Mouse (Mus musculus): ENCODE data around the gene Kcng3.
A peak's percentile ranks its signal among the peaks of the same experiment; 100 is the strongest.

The Kcng3 gene

DNA sequence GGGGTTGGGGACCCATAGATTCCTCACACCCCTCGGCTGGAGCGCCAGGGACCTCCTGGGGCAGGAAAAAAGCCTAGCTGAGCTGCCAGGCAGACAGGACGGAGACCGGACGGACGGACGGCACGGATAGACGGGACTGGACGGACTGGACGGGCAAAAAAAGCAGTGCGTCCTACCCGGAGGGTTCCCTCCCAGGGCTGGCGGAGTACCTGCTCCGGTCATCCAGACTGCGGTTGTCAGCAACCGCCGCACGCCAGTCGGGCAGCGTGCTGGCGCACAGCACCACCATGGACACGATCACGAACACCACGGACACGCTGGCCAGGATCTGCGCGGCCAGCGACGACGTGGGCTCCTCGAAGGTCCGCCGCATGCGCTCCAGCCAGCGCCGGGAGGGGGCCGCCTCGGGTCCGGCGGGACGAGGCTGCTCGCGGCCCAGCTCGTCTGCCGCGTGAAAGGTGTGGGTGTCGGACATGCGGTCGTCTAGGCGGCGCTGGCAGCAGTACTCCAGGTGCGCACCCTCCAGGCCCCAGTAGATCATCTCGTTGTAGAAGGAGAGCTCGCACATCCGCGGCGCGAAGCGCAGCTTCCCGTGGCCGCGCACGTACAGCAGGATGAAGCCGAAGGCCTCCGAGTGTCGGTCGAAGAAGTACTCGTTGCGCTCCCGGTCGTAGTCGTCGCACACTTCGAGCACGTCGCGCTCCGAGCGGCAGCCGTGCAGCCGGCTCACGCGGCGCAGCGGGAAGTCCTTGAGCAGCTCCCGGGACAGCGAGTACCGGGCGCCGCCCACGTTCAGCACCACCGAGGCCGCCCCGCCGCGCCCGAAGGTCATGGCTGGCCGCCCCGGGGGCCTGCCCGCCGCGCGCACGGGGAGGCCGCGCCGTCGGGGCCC, 662 bp downstream of the Kcng3 start:
- DNase-seq = no peak

DNA sequence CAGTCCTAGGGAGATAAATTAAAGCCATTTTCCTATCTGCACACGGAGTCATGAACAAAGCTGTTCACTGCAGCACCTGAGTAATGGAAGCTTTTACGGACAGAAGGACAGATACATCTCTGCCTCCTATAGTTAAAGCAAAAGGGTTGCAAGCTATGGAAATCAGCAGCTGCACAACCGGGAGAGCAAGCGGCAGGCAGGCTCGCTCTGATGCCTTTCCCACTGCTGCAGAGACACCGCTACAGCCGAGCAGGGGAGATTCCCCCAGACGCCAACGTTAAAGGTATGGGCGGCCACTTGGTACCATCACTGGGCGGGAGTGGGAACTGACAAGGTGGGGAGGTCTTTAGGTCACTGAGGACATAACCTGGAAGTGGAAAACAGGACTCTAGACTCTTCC, 17.8 kb downstream of the Kcng3 start:
- no peak for DNase-seq

DNA sequence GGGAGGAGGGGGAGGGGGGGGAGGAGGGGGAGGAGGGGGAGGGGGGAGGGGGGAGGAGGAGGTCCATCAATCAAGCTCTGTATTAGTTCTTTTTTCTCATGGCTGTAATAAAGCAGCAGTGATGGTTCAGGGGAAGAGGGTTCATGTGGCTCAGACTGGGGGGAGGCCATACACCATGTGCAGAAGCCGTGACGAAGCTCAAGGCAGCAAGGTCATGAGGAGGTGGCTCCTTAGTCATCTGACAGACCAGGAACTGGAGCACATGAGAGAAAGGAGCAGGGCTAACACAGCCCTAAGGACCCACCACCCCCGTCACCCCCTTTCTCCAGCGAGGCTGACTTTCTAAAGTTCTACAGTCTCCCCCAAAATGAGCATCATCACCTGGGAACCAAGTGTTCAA, 22.2 kb downstream of the Kcng3 start:
- DNase-seq = no peak

DNA sequence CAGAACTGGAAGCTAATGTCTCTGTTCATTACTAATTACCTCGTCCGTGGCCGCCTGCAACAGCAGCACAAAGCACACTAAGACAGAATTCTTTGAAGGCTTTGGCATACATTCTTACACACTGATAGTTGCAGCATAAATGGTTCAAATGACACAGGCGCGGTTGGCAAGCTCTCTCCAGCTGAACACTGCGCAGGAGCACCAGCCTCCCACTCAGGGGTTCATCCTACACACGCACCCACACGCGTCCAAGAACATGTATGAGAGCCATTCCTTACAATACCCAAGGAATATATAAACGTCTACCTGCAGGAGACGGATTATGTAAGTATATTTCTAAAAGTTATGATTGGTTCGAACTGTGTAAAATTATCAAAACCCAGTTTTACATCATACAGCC, 30.7 kb downstream of the Kcng3 start:
- DNase-seq = no peak

DNA sequence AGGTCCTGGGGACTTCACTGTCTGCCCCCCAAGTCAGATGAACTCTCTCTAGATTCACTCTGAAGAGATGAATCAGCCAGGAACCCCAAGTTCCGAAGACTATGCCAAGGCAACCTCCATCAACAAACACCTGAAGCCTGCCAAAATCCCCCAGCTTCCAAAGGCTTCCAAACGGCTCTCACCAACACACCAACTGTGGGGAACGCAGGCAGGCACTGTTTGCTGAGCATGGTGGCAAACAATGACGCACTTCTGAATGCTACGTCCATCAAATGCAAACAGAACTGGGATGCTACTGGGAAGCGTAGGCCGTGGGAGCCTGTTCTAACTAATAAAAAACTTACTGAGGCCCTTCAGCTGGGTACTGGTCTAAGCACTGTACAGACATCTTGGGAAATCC, 35.7 kb downstream of the Kcng3 start:
- DNase-seq = no peak

DNA sequence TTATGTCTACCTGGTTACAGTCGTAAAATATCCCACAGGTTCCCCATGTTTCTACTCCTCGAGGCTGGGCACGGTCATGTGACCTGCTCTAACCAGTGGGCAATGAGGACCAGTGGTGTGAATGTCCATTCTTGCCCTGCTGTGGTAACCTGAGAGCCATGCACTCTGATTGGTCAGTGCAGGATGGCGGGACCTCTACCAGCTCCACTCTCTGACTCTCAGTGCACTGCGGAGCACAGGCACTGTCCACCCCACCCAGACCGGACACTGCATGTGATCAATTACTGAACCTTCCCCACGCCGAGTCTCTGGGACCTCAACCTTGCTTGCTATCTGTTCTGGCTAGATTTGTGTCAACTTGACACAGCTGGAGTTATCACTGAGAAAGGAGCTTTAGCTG, 37.2 kb downstream of the Kcng3 start:
- no peak for DNase-seq

DNA sequence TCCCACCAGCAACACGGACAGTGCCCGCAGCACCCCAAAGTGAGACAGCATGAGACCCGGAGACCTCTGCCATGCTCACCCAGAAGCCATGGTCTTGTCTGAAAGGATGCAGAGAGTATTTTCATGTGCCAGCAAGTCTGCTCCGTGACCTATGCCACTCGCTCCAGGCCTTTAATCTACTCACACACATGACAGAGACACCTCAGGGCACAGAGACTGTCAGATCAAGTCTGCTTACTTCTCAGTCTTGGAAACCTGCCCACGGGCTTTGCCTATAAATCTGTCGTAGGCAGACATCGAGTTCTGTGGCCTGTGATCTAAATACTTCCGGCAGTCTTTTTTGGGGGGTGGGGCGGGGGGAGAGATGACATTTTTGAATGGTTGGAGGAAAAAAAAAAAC, 38.3 kb downstream of the Kcng3 start:
- no peak for DNase-seq

DNA sequence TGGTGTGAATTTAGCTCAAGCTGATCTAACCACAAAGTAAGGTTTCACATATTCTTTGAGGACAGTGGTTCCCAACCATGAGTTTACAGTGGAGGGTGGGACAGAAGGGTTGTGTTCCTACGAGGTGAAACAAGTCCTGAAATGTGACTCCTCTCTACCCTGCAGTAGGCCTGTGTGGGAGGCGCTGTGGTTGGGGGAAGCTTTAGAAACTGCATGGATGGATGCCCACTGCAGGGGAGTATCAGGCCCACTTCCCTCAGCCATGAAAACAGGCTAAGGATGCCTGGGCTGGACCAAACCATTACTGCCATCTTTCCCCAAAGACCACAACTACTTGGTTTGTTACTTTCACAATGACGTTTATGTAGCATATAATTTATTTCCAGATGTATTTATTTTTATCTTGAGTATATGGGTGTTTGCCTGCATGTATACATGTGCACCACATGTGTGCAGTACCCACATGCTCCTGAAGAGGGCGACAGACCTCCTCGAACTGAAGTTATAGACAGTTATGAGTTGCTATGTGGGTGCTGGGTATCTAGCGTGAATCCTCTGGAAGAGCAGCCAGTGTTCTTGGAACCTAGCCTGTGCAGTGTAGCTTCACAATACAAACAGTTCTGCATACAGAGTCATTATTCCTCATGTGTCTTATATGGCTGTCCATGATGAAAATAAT, 42.9 kb downstream of the Kcng3 start:
- DNase-seq = no peak

DNA sequence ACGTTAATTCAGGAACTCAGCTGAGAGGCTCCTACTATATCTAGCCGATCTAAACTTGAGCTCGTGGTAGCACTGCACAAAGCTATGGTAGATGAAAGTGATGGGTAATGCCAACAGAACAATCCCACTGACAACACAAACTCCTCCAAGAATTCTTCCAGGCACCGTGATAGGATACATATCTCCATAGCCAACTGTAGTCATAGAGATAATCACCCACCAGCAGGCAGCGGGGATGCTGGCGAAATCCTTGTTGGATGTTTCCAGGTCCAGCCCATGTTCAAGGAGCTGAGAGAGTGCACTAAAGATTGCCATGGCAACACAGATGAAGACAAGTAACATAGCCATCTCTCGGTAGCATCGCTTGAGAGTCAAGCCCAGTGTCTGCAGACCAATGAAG, 44.0 kb downstream of the Kcng3 start:
- no peak for DNase-seq

DNA sequence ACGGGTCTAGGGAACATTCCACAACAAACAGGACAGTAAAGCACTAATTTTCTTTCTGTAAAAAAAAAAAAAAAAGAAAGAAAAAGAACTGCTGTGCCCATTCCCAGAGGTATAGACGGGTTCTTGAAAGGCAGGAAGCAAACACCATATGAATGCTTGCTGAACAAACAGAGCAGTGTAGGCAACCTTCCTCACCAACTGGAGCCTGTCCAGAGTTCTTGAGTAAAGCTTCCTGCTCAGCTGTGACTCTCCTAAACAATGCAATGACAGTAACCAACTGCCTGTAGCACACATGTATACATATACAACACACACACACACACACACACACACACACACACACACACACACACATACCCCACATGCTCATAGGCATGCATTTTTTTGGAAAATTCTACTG, 49.1 kb downstream of the Kcng3 start:
- DNase-seq = no peak

DNA sequence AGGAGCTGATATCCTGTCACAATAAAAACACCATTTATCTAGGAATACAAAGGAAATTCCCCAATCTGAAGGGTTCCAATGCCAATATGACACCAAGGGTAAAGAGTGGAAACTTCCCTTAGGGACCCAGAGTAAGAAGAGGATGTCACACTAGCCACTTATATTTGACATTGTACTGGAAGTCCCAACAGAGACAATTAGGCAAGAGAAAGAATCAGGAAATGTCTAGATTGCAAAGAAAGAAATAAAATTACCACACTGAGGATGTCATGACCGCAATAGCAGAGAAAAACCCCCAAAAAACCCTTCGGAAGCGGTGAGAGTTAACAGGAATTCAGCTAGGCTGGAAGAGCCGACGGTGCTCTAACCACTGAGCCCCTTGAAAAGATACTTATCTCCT, 51.0 kb downstream of the Kcng3 start:
- DNase-seq = no peak

DNA sequence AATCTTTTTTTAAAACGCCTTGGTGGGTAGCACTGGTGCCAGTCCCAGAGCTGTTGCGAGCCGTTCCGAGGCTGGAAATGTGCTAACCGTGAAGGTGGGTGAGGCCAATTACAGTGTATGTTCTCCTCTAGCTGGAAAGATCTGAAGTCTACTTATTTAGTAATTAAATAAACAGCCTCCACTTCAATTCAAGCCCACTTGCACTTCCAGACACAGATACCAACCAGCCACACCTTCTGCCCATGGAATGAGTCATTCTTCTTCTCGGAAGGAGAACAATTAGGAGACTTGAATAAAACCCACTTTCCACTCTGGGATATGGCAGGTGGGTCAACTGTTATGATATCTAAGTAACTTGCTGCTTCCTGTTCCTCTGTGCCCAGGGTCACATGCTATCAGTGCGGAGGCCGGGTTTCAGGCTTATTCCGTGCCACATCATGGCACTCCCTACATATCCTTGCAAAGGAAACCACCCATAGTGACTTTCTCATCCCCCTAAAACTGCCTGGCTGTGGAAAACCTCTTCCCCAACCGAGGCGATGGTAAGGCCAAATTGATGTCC, 54.8 kb downstream of the Kcng3 start:
- DNase-seq = no peak

DNA sequence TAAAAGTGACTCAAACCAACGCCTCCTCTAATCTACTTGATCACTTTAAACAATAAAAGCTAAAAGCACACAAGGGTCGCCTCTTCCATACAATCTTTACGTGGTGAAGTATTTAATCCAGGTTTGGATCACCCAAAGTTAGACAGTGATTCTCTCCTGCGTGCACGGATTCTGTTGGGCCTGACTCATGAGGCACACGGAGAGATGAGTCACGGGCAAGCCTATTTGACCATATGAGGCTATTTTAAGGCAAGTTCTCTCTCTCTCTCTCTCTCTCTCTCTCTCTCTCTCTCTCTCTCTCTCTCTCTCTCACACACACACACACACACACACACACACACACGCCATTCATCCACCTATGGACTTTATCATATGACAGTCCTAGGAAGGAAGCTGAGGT, 57.1 kb downstream of the Kcng3 start:
- DNase-seq = no peak

DNA sequence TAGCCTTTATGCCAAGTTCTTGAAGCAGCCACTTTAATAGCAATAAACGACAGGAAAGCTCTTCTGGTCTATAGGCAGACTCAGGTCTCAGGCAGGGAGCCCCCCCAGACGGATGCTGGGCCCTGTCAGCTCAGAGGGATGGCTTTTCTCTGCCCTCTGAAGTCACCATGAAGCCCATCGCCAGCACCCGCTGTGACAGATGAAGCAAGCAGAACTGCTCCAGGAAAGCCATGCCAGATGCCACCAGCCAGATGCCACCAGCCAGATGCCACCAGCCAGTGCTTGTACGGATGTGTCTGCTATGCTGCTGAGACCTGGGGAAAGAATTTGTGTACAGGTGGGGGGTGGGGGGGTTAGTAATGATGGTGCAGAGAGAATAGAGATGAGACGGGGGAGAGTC, 58.6 kb downstream of the Kcng3 start:
- DNase-seq = no peak

DNA sequence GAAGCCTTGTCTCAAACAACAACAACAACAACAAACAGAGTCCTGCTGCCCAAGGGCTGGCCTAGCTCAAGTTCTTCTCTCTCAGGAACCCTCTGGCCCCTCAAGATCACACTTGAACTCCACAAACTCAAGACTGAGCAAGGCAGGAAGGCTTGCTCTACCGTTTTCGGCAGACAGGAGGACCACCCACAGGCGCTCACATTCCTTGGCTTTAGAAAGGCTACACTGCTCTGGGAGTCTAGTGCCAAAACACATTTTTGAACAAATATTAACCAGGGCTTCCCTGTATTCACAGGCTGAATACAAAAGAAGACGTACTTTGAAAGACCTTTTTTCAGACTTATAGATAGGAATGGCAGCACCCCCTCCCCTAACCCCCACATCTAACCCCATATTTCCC, 59.3 kb downstream of the Kcng3 start:
- DNase-seq = no peak

DNA sequence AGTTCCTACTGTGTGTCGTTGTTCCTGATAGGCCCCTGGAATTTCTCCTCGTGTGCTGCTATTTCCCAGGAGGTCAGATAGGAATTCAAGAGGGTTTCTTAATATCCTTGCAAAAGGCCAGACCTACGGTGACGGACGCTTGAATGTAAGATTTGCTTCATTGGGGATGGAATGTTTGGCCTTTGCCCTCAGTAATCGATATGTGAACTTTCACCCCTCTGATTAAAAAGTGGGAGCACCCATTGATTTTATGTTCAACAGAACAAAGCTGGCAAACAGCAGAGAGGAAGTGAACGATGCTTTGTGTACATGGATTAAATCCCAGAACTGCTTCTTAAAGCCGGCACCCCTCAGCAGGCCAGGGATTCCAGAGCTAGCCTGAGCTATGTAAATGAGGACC, 64.3 kb downstream of the Kcng3 start:
- DNase-seq = no peak

DNA sequence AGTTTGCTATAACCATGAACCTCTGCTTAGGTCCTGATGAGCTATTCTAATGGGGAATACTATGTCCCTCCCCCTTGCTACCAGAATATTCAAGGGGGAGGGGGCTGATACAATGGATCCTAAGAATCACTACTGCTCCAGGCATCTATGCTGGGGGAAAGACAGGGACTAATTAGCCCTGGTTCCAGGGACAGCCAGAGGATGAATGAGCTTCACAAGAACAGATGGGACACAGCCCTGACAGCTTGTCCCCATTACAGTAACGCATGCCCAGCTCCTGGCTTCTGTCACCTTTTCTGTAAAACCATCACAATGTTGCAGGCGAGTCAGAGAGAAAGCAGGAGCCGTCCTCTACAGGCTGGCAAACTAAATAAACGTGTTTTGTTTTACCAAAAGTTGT, 66.2 kb downstream of the Kcng3 start:
- DNase-seq = peak; percentile 28

DNA sequence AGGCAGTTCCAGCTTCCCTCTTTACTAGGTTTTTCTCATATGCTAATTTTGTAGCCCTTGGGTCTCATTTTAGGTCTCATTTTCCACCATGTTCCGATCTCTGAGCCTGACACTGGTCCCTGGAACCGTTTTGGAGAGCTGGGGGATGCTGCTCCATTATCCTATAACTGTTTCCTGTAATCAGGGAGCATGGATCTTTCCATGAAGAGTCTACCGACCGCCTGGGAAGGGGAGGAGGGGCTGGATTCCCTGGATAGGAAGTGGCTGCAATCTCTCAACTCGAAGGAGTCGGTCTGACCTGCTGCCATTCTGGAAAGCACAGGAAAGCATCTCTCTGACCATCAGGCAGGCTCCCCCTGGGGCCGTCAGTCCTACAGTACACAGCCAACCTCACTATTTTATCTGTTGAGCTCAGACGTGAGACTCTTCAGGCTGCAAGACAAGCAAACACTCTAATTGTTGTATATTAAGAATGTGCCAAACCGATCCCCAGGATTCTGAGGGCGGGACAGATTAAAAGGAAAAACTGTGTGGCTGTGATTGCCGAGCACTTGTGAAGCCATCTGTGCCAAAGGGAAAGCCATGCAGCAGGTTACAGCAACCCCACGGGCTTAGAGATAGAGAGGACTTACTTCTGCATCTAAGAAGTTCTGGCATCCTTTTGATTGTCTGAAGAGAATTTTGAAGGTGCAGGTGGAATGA, 67.4 kb downstream of the Kcng3 start:
- peak; percentile 16 for DNase-seq

DNA sequence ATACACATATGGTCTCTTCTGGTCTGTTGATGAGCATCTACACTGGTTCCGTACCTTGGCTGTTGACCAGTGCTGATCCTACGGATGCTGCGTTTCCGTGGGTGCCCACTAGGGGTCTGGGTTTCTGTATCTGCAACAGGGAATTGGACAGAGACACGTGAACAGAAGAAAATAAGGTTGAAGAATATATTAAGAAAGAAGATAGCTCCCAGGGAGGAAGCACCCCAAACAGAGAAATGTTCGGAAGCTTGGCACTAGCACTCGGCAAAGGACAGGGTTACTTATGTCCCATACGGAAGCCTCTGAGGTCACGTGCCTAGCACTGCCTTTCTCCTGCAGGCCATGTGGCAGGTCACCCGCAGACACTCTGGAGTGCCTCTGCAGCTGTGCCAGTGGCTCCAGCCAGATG, 68.0 kb downstream of the Kcng3 start:
- peak; percentile 37 for DNase-seq

DNA sequence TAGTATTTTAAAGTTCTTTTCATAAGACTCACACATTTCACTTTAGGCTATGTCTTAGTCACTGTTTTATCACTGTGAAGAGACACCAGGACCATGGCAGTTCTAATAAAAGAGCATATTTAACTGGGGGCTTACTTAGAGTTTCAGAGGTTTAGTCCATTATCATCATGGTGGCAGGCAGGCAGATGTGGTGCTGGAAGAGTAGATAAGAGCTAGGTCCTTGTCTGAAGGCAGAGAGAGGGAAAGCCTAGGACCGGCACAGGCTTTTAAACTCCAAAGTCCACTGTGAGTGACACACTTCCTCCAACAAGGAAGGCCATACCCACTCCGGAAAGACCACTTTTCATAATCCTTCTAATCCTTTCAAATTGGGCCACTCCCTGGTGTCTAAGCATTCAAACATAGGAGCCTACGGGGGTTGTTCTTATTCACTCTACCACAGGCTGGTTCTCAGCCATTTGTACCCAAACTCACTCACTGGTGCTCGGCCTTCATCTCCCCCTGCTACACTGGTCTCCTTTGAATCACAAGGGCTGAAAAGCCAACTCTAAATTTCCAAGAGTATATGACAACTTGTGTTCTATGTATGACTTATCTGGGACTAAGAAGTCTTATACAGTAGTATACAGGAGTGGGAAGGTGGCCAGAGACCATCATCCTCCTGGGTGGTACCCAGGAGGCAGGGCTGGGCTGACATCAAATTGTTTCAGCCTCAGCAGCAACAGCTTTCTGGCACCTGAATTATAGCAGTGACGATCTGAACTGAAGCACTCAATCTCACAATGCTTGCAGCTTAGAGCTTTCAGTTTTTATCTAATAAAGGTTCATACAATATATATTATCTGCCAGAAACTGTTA, 69.3 kb downstream of the Kcng3 start:
- DNase-seq = no peak

DNA sequence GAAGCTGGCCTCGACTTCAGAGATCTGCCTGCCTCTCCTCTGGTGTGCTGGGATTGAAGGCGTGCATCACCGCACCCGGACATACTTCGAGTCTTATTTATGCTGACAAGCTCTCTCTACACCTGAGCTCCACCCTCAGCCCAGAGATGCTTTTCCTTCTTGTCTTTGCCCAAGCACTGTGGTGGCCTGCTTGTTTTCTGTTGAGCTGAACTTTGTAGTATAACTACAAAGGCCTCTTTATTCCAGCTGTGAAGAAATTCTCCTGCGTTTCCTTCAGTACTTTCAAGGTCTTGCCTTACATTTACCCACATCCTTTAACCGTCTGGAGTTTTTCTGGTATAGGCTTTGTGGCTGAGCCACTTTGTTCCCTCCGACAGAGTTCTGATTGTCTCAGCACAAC, 72.6 kb downstream of the Kcng3 start:
- DNase-seq = no peak

DNA sequence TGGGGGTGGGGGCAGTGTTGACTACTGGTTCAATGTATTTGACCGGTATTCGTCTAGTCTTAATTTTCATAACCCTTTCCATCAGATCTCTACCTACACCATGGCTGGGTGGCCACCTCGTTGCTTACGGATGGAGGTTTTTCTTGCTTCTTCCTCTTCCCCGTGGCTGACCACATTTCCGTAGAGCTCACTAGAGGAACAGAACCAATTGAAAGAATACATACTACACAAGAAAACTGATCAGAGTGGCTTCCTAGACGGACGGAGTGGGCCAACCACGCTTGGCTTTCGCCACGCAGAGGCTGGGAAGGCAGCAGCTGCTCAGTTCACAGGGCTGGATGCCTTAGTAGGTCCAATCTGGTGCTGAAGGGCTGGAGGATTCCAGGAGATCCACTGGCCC, 75.9 kb downstream of the Kcng3 start:
- no peak for DNase-seq

DNA sequence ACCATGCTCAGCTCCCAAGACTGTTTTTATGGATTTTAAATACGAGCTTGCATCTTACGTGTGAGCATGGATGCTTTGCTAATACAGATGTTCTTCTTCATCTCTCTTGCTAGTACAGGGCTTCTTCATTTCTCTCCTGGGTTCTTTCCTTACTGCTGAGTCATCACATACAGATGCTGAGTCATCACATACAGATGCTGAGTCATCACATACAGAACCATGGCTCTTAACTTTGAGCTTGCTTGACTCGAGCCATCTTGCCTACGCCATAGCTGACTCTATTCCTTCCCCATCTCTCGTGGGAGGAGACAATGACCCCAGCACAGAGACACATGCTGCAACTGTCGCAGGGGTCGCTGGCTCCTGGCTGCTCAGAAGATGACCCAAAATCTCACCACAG, 76.7 kb downstream of the Kcng3 start:
- DNase-seq = no peak

Data from cerebellum, adult 11 months (tissue).